Mouse (Mus musculus): ENCODE data around the gene Slc6a17.

Slc6a17 gene

DNA sequence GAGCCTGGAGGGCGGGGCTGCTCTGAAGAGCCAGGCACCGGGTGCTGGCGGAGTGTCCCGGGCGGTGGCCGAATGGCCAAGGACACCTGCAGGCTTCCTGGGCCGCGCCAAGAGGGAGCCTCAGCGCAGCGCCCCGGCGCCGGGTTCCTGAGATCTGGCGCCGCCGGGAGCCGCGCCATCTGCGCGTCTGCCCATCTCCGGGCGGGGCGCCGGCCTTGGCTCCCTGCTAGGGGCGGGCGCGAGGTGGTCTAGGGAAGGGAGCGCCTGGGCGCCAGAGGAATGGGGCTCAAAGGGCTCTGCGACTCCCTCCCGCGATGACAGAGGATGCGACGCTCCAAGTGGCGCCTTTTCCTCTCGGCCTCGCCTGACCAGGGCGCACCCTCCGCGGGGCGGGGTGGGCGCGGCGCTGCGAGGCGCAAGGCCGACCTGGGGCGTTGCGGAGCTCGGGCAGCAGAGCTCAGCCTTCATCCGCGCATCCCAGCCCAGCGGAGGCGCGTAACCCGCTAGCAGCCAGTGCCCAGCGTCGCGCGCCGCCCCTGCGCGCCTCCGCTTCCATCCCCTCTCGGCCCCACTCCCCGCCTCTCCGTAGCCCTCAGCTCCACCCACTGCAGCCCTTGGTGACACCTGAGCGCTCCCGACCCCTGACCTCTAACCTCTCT, 57.9 kb downstream of the Slc6a17 start:
- DNase-seq = peak; percentile 68 to 78

DNA sequence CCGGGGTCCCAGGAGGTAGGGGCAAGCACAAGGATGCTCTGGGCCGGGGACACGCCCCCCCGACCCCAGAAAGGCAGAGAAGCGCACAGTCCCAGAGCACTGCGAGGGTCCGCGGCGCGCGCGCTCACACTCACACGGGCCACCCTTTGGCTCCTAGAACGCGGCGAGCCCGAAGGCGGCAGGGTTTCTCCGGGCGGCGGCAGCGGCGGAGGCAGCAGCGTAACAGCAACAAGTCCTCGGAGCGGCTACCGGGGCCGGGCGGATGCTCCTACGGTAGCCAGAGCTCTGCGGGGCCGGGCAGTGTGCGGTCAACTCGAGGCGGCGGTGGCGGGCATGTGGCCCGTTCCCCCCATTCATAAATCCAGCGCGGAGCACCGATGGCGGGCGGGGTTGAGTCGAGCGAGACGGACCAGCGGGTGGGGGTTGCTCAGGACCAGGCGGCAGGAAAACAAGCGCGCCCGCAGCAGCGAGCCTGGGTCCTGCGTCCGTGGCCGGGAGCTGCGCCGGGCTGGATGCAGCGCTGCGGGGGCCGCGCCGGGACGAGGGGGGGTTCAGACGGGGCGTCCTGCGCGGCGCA, 58.5 kb downstream of the Slc6a17 start, which contains the start of gene Kcnc4:
TSS of gene Kcnc4 (minus strand) at position 357 of the 577 bp plus-strand sequence.
- peak; percentile 48 to 65 for DNase-seq

DNA sequence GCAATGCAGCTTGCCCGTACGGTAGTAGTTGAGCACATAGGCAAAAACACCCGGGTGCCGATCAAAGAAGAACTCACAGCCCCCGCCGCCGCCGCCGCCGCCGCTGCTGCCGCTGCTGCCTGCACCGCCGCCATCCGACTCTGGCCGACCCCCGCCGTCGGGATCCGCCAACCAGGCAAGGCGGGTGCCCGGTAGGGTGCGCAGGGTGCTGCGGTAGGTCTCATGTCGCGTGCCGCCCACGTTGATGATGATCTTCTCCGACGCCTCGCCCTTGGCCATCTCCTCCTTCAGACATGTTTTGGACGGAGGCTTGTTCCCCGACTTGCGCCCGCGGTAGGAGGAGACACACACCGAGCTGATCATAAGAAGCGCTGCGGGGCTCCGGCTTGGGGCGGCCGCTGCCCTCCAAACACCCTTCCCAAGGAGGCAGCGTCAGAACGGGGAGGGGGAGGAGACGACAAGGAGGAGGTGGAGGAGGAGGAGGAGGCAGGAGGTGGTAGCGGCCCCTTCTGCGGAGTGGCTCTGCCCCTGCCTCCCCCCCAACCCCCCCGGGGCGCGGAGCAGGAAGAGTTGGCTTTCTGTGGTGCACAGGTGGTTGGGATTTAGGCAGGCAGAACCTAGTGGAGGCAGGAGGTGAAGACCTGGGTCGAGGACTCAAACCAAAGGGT, 59.2 kb downstream of the Slc6a17 start:
- peak; percentile 50 to 65 for DNase-seq

DNA sequence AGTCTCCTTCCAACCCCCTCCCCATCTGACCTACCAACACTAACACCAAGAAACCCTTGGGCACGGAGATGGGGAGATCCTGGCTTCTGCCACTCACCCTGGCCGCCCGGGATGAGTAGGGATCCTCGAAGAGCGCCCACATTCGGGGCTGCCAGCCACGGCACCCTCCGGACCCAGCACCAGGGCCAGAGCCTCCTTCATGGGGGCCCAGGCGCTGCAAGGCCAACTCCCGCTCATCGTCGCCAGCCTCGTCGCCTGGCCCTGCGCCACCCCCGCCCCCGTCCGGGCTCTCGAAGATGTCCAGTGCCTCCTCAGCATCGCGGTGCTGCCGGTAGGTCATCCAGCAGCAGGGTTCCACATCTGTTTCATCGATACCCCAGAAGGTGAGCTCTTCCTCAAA, 59.7 kb downstream of the Slc6a17 start:
- peak; percentile 41 to 42 for DNase-seq

DNA sequence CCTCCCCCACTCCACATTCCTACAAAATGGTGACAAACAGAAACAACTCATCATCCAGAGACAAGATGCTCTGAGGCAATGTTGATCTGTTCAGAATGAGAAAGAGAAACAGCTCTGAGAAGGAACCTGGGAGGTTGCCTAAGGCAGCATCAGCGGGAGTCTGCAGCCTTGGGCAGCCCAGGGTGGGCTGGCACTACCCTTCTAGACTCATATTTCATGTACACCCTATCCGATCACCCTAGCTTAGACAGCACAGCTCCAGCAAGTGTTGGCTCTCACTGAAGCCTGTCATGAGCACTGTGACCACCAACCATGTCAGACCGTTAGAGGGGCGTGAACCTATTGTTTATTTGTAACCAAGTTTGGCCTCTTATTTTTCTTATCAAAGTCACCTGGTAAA, 63.5 kb downstream of the Slc6a17 start:
- DNase-seq = no peak

DNA sequence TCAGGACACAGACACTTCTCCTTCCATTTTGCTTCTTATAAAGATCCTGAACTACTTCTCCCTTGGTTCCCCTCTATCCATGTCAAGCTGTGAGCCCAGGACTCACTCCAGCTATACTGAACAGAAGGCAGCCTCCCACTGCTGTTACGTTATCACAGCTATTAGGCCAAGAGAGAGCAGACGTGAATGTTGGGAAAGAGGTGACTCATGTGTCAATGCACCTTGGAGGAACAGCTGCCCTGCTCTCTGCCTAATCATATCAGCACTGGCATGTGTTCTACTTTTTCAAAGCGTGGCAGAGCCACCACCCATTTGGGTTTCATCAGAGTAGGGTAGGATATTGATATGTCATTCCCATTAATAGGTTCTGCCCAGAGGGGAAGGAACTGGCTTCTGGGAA, 71.0 kb downstream of the Slc6a17 start:
- DNase-seq = no peak

DNA sequence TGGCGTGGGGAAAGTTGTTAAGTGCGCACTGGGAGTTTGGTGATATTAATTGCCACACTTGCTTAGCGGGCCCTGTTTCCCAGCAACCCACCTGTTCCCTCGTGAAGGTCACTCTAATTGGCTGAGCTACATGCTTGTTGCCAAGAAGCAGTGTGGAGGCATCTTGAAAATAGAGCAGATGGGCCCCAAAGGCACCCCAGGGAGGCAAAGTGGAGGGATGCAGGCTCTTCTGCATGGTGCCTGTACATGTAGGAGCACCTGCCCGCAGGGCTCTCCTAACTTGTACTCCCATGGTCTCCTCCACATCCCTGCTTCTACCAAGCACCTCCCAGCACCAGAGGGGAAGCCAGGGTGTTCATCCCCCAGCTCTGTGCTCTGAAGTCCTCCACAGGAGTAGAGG, 74.0 kb downstream of the Slc6a17 start:
- peak in 1 of 2 experiments; percentile 36 for DNase-seq

DNA sequence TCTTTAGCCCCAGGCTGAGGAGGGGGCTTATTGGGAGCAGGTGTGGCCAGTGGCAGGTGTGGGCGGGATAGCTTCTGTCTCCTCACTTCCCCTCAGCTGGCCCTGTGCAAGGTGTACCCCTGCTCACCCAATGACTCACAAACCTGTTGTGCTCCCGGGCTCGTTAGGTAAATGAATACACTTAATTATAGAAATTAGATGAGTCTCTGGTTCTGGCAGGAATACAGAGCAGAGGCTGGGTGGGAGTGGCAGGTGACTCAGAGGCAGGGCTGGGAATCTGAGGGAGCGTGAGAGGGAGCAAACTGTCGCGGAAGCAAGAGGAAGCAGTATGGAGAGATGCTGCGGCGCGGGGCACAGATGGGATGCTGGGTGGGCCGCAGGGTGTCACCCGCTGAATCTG, 75.6 kb downstream of the Slc6a17 start:
- peak in 1 of 2 experiments; percentile 26 for DNase-seq

DNA sequence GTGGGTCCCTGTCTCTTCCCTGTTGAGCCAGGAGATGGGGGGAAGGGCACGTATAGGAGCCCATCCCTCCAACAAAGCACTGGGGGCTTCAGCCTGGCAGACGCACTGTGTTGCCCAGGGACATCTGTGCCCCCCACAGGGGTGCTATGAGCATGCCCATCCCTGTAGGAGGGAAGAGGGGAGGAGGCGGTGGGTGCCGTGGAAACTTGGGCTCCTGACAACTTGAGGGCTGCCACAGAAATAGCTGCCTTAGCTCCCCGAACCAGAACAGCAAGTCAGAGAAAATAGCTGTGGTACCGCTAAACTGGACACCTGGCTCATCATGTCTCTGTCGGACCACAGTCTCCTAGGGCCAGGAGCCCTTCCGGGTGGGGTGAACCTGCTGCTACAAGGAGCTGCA, 76.5 kb downstream of the Slc6a17 start:
- no peak for DNase-seq

DNA sequence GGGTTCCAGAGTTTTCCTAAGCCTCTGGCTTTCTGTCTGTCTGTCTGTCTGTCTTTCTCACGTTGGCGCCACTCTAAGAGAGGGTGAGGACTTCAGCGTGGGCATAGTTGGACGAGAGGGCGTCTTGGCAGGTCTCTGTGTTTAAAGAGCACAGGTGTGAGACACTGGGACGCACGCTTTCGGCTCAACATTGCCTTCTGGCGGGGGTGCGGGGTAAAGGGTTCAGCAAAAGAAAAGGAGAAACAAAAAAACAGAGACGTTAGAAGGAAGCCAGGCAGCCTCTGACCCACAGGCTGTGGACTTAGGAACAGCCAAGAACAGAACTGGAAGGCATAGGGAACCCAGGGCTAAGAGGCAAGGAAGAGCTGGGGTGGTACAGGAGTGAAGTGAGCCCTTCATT, 78.5 kb downstream of the Slc6a17 start:
- no peak for DNase-seq

DNA sequence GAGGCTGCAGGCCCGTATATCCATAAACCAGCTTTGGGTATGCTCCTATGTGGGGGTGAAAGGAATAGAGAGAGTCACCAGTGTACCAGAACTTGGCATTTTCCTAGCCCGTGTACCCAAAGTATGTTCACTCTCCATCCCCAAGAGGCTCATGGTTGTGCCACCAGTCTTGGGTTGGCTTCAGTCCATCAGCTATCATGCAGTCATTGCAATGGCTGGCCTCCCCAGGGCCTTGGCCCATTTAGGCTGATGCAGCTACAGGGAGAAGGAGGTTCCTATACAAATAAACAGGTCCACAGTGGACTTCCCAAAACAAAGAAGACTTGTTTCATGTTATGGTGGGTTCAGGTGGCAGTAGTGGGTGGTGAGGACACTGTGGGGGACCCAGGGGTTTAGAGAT, 80.2 kb downstream of the Slc6a17 start:
- DNase-seq = no peak

DNA sequence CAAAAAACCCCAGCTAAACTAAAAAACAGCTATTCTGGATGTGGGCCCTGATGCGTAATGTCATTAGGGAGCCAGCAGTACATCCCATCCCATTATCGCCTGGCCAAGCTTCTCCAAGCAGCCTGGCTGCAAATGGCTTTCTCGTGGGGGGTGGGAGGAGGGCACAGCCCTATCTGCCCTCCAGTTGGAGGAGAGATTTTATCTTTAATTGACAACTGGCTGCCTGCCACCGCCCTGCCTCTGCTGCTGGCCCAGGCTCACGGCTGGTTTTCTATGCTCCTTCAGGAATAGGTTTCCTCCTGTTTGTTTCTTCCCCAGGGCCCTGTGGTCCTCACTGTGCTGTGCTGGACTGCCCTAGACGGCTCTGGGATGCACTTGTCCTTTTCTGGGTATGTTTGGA, 81.4 kb downstream of the Slc6a17 start:
- DNase-seq = no peak

DNA sequence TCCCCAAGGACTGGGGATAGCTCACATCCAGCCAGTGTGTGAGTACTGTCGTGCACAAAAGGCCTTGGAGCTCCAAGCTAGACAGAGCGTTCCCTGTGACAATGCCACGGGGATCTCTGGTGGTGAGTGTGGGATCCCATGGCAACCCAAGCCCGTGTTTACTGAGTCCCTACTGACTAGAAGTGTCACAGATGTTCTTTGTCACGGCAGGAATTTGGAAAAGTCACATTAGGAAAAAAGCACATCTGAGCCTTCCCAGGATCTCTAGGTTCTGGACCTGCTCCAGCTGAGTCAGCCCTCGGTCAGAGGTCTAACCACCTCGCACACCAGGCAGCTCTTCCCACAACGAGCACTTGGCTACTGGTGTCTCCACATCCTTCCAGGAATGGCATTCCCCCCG, 84.2 kb downstream of the Slc6a17 start:
- no peak for DNase-seq

DNA sequence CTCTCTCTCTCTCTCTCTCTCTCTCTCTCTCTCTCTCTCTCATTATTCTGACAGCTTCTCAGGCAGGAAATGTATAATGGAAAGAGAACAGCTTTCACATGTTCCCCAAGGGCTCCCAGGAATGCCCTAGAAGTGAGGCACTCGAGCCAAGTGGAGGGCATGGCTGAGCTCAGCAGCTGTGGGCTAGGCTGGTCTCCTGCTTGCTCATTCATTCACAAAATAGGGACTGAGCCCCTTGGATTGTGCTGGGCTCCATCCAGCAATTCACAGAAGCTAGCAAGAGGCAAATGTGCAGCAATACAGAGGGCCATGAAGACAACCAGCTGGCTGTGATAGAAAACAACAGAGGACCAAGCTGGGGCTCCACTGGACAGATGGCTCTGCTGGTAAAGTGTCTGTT, 86.5 kb downstream of the Slc6a17 start:
- no peak for DNase-seq

DNA sequence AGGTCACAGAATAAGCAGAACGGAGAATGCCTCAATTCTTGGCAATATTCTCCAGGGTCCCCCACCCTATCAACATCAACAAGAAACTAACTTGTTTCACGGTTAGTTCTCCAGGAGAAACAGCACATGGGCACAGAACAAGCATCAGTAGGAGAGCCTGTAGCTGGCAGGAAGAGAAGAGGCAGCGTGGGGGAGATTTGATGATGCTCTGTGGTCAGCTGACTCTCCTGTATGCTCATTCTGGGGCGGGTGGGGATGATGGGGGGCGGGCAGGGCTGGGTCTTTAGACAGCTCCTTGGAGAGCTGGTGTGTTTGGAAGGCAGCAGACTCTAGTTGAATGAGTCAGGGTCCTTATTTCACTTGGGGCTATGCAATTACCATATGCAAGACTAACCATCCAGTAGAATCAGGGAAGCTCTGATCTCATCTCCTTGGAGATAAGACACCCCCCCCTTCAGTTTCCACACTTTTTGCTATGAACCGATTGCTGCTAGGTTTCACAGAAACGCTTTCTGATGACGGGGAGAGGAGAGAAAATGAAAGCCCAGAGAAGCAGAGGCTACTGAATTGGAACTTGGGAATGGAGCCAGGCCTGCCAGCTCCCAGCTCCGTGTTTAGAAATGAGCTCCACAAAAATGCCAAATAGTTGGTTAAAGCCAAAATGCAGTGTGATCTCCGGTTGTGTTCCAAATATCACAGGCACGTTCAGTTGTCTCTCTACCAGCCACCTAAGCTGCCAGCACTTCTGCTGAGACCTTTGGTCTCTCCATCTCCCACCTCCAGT, 93.4 kb downstream of the Slc6a17 start:
- DNase-seq = peak; percentile 26 to 29

DNA sequence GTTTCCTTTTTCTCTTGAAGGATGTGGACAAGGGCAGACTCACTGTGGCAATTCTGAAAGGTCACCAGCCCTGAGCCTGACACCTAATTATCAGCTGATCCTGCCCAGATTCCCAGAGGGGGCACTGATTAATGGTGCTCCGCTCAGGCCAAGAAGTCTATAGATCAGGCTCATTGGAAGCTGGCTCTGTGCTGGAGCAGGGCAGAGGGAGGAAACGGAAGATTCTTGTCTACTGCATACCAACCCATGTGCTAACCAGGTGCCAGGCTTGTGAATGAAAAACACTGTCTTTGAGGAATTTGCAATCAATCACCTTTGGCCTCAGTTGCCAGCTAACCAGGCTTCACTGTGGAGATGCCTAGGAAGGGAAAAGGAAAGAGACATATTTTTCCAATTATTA, 97.7 kb downstream of the Slc6a17 start:
- no peak for DNase-seq
